Mouse (Mus musculus) neural tube, embryonic 13.5 days (tissue): Measurements from ENCODE around the gene Tor1b. TPM values are rescaled to one million over a fixed set of nuclear protein-coding genes. Genes with fewer than 3 reads are reported as not detected.

Source experiments
- ATAC-seq: fragments of 200-750 bp; cut with Nextera tagmentation; 2 replicates; pipeline ENCODE4 v1.8.0; 2017; ENCODE audit warnings: low read depth, mild to moderate bottlenecking, moderate TSS enrichment, moderate library complexity
- H3K27ac ChIP-seq: fragments of 300-500 bp; sonication (generic); replicated peaks from 2 replicates; pipeline ENCODE4 v1.5.1; 2015; ENCODE audit warnings: moderate library complexity, mild to moderate bottlenecking, inconsistent platforms
- H3K27me3 ChIP-seq: fragments of 300-500 bp; sonication (generic); 2 replicates; pipeline ENCODE4 v1.6.1; 2015; ENCODE audit warnings: mild to moderate bottlenecking, inconsistent platforms
- H3K36me3 ChIP-seq: fragments of 300-500 bp; sonication (generic); 2 replicates; pipeline ENCODE4 v1.6.1; 2015; ENCODE audit warnings: mild to moderate bottlenecking, inconsistent platforms
- H3K4me1 ChIP-seq: fragments of 300-500 bp; sonication (generic); replicated peaks from 2 replicates; pipeline ENCODE4 v1.6.1; 2015; ENCODE audit warnings: inconsistent platforms
- H3K4me2 ChIP-seq: fragments of 300-500 bp; sonication (generic); 2 replicates; pipeline ENCODE4 v1.6.1; 2015; ENCODE audit warnings: inconsistent platforms, mild to moderate bottlenecking, moderate library complexity
- H3K4me3 ChIP-seq: fragments of 300-500 bp; sonication (generic); 2 replicates; pipeline ENCODE4 v1.5.1; 2015; ENCODE audit warnings: mild to moderate bottlenecking, inconsistent platforms
- H3K9ac ChIP-seq: fragments of 300-500 bp; sonication (generic); 2 replicates; pipeline ENCODE4 v1.6.1; 2015; ENCODE audit warnings: moderate library complexity, mild to moderate bottlenecking, inconsistent platforms
- H3K9me3 ChIP-seq: fragments of 300-500 bp; sonication (generic); 2 replicates; pipeline ENCODE4 v1.6.1; 2016; ENCODE audit warnings: inconsistent platforms
- WGBS: fragments of 180-500 bp; shearing (Covaris S2); methylation state at CpG from one replicate; pipeline ENCODE4 v1.1.7; 2015; 5-methylcytosine and 5-hydroxymethylcytosine counted together
- polyA plus RNA-seq: library from polyadenylated mRNA; unstranded; fragments of >200 nt; fragmentation: Nextera tagmentation; extraction: Ambion mirVana; gene quantifications from 2 replicates; pipeline ENCODE4 v1.2.1, GENCODE M21; 2015

Tor1b gene
- polyA plus RNA-seq, 1 experiment from 2014 or later = 14.9 TPM

DNA sequence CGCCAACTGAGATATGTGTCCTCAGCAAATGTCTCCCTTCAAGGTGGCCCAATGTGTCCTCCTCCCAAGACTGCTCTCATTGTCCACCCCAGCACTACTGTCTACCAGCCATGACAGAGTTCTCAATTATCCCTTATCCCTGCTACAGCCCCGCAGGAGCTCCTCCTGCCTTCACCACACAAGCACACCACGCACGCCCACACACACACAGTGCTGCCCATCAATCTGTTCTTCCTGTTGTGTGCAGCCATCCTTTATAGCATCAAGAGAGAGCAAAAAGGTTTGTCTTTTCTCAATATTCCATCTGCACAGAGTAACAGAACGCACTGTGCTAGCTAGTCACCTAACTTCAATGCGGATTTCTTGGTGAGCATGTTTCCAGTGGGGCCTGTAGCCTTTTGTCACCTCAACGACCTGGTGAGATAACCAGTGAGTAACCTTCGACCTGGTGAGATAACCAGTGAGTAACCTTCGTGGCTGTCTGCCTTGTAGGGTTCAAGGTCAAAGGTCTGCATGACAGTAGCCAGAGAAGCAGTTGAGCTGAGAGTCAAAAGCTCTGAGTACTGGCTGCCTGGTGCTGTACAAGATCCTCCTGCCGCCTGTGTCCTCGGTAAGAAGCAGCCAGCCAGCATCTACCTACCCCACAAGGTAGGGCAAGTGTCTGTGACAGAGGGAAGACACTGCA, 10.0 kb downstream of the Tor1b start:
- no peak overlapping the region for H3K9ac ChIP-seq
- H3K36me3 ChIP-seq = peaks cover 85% of the 10 kb centered on the region
- H3K9me3 ChIP-seq = no peaks in the 10 kb centered on the region
- H3K4me1 ChIP-seq = peaks cover 29% of the 10 kb centered on the region
- no peak overlapping the region for H3K4me2 ChIP-seq
- 93% methylated on average over 11 of the region's 11 CpGs for WGBS
- no peak overlapping the region for H3K4me3 ChIP-seq
- H3K27me3 ChIP-seq = no peaks in the 10 kb centered on the region
- ATAC-seq = no peak
- no peak overlapping the region for H3K27ac ChIP-seq

DNA sequence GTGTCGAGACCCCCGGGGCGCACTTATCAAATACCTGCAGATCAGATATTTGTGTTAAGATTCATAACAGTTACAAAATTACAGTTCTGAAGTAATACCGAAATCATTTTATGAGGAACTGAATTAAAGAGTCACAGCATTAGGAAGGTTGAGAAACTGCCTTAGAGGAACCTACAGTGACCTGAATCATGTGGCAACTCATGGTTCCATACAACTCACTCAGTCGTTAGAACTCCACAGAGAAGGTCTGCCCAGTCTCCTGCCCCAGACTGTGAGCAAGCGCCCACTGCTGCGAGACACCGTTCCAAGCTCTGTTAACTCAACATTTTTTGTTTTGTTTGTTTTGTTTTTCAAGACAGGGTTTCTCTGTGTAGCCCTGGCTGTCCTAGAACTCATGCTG, 12.9 kb downstream of the Tor1b start:
- Histone ChIP-seq H3K9me3 (no peaks in the 10 kb centered on the region), H3K27ac (no peak overlapping the region), H3K36me3 (peaks cover 56% of the 10 kb centered on the region), H3K4me3 (no peak overlapping the region), H3K27me3 (no peaks in the 10 kb centered on the region), H3K4me1 (peaks cover 29% of the 10 kb centered on the region), H3K4me2 (no peak overlapping the region), H3K9ac (no peak overlapping the region)
- no peak for ATAC-seq
- 93% methylated on average over 8 of the region's 8 CpGs for WGBS

DNA sequence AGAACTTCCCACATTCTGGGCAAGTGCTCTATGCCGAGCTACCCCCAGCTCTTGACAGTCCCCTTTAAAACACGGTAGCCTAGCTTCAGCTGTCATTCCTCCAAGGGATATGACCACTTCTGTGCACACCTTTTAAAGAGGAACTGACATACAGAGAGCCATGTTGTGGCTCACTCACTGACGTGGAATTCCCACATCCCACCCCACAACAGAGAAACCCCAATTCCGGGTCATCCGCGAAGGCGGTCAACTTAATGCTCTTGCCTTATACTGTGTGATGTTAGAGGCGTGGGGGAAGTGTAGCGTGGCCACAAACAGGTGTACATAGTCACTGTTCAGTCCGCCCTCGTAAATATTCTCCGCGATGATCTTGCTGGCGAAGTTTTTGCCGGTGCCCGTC, 14.1 kb downstream of the Tor1b start:
- Histone ChIP-seq H3K4me2 (peak overlapping the region; percentile 99), H3K9me3 (no peaks in the 10 kb centered on the region), H3K27me3 (no peaks in the 10 kb centered on the region), H3K9ac (peak overlapping the region; percentile 97), H3K36me3 (peaks cover 44% of the 10 kb centered on the region), H3K4me1 (peaks cover 29% of the 10 kb centered on the region), H3K4me3 (peak overlapping the region; percentile 98), H3K27ac (0 out of 2 replicates have a peak overlapping the region, but pooled peaks have one; percentile 77)
- 0 out of 2 replicates have a peak, but pooled peaks have one; percentile 20 for ATAC-seq
- WGBS = 23% methylated on average over 16 of the region's 16 CpGs

DNA sequence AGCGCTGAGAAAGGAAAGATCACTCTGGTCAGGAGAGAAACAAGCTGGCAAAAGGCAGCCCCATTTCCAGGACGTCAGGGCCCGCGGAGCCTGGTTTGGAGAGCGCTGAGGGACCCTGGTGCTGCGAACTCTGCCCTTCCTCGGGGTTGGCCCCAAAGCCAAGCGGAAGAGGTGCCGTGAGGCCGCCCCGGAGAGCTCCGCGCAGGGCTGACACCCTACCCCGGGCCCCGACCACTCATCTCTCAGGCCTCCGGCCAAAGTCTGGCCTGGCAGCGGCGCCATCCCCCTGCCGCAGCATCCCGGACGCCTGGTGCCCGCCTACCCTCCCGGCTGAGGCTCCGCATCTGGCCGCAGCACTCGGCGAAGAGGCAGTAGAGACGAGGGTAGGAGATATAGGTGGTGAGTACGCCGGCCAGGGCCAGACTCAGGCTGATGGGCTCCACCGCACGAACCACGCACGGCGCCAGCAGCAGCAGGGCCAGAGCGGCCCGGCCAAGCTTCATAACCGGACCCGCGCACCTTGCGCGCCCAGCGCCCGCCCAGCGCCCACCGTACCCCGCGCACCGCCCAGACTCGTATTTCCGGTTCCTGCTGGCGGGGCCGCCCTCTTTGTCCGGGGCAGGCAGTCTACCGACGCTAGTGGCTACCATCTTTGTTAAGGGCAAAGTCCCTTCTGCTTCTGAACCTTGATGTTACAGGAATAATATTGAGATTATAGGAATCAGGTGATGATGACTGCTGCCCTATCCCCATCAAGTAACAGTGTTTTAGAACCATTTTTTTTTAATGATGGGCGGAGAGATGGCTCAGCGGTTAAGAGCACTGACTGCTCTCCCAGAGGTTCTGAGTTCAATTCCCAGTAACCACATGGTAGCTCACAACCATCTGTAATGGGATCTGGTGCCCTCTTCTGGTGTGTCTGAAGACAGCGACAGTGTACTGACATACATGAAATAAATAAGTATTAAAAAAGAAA, 14.9 kb downstream of the Tor1b start, which contains the start of gene Tor1a:
TSS of gene Tor1a (minus strand) at position 582 of the 976 bp plus-strand sequence.
- H3K4me2 ChIP-seq = peak within 1 kb of the TSS; percentile 99
- H3K27me3 ChIP-seq = no peaks in the 10 kb centered on the region
- peak; percentile 95 for ATAC-seq
- peak within 1 kb of the TSS; percentile 97 for H3K9ac ChIP-seq
- WGBS = 2% methylated on average over 59 of the region's 59 CpGs
- peaks cover 29% of the 10 kb centered on the region for H3K4me1 ChIP-seq
- peak within 1 kb of the TSS; percentile 98 for H3K4me3 ChIP-seq
- H3K36me3 ChIP-seq = peaks cover 40% of the 10 kb centered on the region
- no peaks in the 10 kb centered on the region for H3K9me3 ChIP-seq
- peak within 1 kb of the TSS; percentile 77 for H3K27ac ChIP-seq

DNA sequence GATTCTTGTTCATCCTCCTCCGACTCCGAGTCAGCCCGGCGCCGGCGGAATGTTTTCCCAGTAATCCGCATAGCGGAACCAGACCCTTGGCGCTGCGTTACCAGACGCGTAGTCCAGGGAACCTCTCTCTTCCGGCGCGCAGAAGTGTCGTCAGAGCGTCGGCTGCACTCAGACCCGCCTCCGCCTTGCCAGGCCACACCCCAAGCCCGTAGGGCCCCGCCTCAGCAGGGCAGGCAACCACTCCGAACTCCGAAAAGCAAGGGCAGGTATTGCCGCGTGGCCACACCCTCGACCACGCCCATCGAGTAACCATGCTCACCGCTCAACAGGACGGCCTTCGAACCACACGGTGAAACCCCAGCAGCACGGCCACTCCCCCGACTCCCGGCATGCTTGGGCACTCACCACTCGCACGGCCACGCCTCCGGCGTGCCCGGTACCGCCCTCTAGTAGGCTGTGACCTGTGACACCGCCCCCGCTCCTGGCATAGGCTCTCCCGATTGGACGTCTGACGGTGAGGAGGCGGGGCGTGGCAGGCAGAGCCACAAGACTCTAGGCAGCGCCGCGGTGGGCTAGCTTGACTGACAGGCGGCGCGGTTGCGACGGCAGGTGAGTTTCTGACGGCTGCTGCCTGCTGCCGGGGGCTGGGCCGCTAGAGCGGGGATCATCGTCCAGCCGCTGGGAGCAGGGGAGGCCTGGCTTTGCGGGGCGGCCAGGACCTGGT, 29.2 kb downstream of the Tor1b start, which contains the start of the genes BC005624 and Usp20:
TSS of gene BC005624 (minus strand) at position 412 of the 724 bp plus-strand sequence.
TSS of gene Usp20 (plus strand) at position 490 of the 724 bp plus-strand sequence.
- under 1% methylated on average over 66 of the region's 66 CpGs for WGBS

DNA sequence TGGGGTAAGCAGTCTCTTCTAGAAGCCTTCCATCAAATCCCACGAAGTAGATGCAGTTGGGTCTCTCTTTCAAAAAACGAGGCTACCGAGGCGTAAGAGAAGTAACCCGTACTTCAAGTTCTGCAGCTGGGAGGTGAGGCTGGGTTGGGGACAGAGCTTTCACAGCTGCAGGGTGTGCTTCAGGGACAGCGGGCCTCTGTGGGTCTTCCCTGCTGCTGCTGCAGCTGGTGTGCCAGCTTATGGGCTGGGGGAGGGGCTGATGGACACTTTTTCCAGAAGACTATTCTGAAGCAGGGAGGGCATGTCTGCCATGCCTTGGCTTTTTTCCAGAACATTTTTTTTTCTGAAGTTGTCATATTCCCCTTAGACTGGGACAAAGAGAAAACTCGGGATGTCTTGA, 30.3 kb downstream of the Tor1b start:
- Histone ChIP-seq H3K27me3 (no peaks in the 10 kb centered on the region), H3K4me1 (peaks cover 40% of the 10 kb centered on the region), H3K4me2 (peak overlapping the region; percentile 86), H3K27ac (peak overlapping the region; percentile 85; the same call in 1 of the 2 replicates), H3K36me3 (peaks cover 22% of the 10 kb centered on the region), H3K4me3 (peak overlapping the region; percentile 85), H3K9ac (peak overlapping the region; percentile 86), H3K9me3 (no peaks in the 10 kb centered on the region)
- WGBS = 45% methylated on average over 7 of the region's 7 CpGs
- ATAC-seq = no peak

More for the DNA sequence above, 29.2 kb downstream of the Tor1b start, which contains the start of the genes BC005624 and Usp20:
- Histone ChIP-seq H3K27ac (peak within 1 kb of the TSS; percentile 85), H3K27me3 (no peaks in the 10 kb centered on the region), H3K9me3 (no peaks in the 10 kb centered on the region), H3K4me2 (peak within 1 kb of the TSS; percentile 86), H3K9ac (peak within 1 kb of the TSS; percentile 86), H3K4me1 (peaks cover 40% of the 10 kb centered on the region), H3K36me3 (peaks cover 33% of the 10 kb centered on the region), H3K4me3 (peak within 1 kb of the TSS; percentile 85)
- ATAC-seq = peak; percentile 97

DNA sequence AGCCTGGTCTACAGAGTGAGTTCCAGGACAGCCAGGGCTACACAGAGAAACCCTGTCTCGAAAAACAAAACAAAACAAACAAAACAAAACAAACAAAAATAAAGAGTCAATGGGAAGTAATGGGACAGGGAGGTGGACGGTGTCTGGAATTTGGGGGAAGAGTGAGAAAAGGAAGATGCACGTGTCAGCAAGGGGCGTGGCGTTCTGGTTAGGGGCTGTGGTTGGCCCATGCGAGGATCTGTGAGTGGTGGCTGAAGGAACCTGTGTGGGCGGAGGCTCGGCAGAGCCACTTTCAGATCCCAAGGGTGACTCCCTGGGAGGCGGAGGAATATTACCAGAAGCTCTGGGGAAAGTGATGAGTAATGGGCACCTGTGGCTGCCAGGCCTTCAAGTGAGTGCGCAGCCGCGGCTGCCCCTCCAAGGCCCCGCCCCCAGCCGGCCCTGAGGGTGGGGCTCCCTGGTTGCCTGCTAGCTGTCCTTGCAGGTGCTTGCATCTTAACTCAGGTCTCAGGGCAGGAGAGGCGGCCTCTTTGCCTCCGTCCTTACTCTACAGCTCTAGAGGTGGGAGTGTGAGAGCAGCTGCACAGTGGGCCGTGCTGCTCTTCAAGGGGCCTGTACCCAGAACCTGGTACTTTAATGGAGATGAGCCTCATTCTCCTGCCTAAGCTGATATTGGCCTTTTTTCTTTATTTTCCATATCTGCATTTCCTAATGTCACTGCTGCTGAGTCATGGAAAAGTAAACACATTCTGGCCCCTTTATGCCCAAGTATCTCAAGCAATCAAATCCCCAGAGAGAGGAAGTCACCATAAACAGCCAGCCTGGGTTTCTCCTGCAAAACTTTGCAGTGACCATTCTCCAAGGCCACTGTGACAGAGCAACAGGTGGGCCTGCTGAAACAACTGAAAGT, 32.6 kb downstream of the Tor1b start:
- no peak overlapping the region for H3K4me2 ChIP-seq
- no peak overlapping the region for H3K27ac ChIP-seq
- WGBS = 24% methylated on average over 16 of the region's 17 CpGs
- H3K9ac ChIP-seq = no peak overlapping the region
- H3K4me3 ChIP-seq = no peak overlapping the region
- H3K27me3 ChIP-seq = no peaks in the 10 kb centered on the region
- no peak for ATAC-seq
- peaks cover 8% of the 10 kb centered on the region; the same call in 1 of the 2 replicates for H3K36me3 ChIP-seq
- peaks cover 36% of the 10 kb centered on the region for H3K4me1 ChIP-seq
- no peaks in the 10 kb centered on the region for H3K9me3 ChIP-seq

DNA sequence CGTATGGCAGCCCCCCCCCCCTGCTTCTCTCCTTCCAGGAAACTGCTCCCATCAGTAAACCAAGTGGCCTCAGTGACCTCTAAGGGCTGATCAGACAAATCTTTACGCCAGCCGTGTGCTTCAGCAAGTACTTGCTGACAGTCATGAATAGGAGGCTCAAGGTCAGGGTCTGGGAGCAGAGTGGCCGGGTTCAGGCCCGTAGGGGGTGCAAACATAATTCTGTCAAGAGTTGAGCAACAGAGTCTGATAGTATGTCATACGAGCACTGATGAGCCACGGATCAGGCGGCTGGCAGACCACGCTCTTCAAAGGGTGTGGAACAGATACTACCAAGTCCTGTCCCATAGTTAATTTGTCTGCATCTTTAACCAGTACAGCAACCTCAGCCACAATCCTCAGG, 37.5 kb downstream of the Tor1b start:
- ATAC-seq = no peak
- Histone ChIP-seq H3K4me3 (no peak overlapping the region), H3K9me3 (no peaks in the 10 kb centered on the region), H3K36me3 (0 out of 2 replicates have a peak, but pooled peaks cover 12% of the 10 kb centered on the region), H3K4me1 (peaks cover 7% of the 10 kb centered on the region; the same call in 1 of the 2 replicates), H3K4me2 (no peak overlapping the region), H3K9ac (no peak overlapping the region), H3K27ac (no peak overlapping the region), H3K27me3 (no peaks in the 10 kb centered on the region)
- 90% methylated on average over 9 of the region's 9 CpGs for WGBS

DNA sequence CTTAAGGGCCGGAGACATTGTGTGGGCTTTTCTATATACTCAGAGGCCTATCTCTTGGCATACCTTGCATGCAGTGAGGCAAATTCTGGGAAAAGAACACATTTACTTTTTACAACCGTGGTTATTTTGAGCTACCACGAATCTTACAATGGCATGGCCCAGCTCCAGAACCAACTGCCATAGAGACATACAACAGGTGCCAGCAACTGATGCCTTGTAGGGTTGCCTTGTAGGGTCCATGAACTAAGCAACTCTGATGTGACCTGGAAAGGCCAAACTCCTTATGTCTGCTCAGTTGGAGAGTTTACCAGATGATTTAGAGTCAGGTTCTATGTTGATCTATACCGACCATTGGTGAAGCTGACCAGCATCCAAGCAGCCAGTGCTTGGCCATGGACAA, 42.1 kb downstream of the Tor1b start:
- no peak for ATAC-seq
- Histone ChIP-seq H3K4me2 (no peak overlapping the region), H3K27ac (no peak overlapping the region), H3K36me3 (peaks cover 16% of the 10 kb centered on the region), H3K9me3 (no peaks in the 10 kb centered on the region), H3K4me3 (no peak overlapping the region), H3K9ac (no peak overlapping the region), H3K4me1 (peaks cover 14% of the 10 kb centered on the region), H3K27me3 (no peaks in the 10 kb centered on the region)
- WGBS = 91% methylated on average over 4 of the region's 4 CpGs

DNA sequence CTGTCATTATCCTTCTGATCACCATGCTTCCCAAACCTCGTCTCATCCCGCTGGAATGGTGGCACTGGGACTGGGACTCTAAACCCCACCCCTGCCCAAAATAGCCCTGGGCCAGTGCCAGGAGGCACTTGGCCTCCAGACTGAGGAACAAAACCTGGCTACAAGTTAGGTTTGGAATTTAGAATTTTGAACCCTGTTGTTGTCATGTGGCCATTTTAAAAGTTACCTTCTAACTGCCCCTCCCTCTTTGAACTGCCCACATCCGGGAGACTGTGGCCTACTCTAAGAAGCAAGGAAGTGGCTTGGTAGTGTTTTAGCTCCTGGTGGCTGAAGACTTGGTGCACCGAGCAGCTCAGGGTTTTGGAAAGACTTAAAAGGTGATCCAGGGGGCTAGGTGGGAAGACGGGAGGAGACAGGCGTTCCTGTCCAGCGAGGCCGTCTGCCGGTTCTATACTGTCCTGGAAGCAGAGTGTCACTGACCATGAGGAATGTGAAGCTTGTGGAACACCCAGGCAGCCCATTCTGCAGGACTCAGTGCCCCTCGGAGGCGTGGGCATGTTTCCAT, 42.8 kb downstream of the Tor1b start:
- WGBS = 85% methylated on average over 11 of the region's 11 CpGs
- peaks cover 17% of the 10 kb centered on the region for H3K36me3 ChIP-seq
- H3K27me3 ChIP-seq = no peaks in the 10 kb centered on the region
- H3K4me3 ChIP-seq = no peak overlapping the region
- H3K27ac ChIP-seq = no peak overlapping the region
- no peak overlapping the region for H3K9ac ChIP-seq
- no peaks in the 10 kb centered on the region for H3K9me3 ChIP-seq
- peaks cover 14% of the 10 kb centered on the region for H3K4me1 ChIP-seq
- H3K4me2 ChIP-seq = no peak overlapping the region
- no peak for ATAC-seq
